Mouse (Mus musculus) liver, embryonic 11.5 days (tissue): ENCODE results near the gene Wdr5. TPM values are rescaled to one million over a fixed set of nuclear protein-coding genes. Genes with fewer than 3 reads are reported as not detected.
"Not testable (repeated sequence)": the region's sequence is repeated elsewhere in the genome, so short reads cannot be mapped to it uniquely, and the experiment has no call there.

Source experiments
- ATAC-seq: fragments of 200-750 bp; cut with Nextera tagmentation; replicated peaks from 2 replicates; pipeline ENCODE4 v1.8.0; 2017; ENCODE audit warnings: moderate number of reproducible peaks, mild to moderate bottlenecking, moderate TSS enrichment, moderate library complexity; ENCODE audit not compliant: low FRiP score
- DNase-seq: peaks from one replicate; pipeline ENCODE4 v3.0.0-alpha.2; 2017; ENCODE audit warnings: low spot score
- H3K27ac ChIP-seq: fragments of 300-500 bp; sonication (generic); 2 replicates; pipeline ENCODE4 v1.5.1; 2014; ENCODE audit warnings: mild to moderate bottlenecking, low read depth, low read length, control low read depth
- H3K27me3 ChIP-seq: fragments of 300-500 bp; sonication (generic); replicated peaks from 2 replicates; pipeline ENCODE4 v1.6.1; 2014; ENCODE audit warnings: low read length, mixed read lengths; ENCODE audit not compliant: control insufficient read depth, insufficient read depth
- H3K36me3 ChIP-seq: fragments of 300-500 bp; sonication (generic); 2 replicates; pipeline ENCODE4 v1.6.1; 2014; ENCODE audit warnings: mild to moderate bottlenecking, low read length, moderate library complexity, mixed read lengths; ENCODE audit not compliant: control insufficient read depth, insufficient read depth
- H3K4me1 ChIP-seq: fragments of 300-500 bp; sonication (generic); replicated peaks from 2 replicates; pipeline ENCODE4 v1.6.1; 2014; ENCODE audit warnings: low read length, mixed read lengths; ENCODE audit not compliant: control insufficient read depth, insufficient read depth
- H3K4me2 ChIP-seq: fragments of 300-500 bp; sonication (generic); 2 replicates; pipeline ENCODE4 v1.6.1; 2014; ENCODE audit warnings: mild to moderate bottlenecking, control low read depth, moderate library complexity
- H3K4me3 ChIP-seq: fragments of 300-500 bp; sonication (generic); 2 replicates; pipeline ENCODE4 v1.5.1; 2014; ENCODE audit warnings: low read depth, low read length, control low read depth
- H3K9ac ChIP-seq: fragments of 300-500 bp; sonication (generic); 2 replicates; pipeline ENCODE4 v1.6.1; 2014; ENCODE audit warnings: low read depth, low read length, control low read depth
- H3K9me3 ChIP-seq: fragments of 300-500 bp; sonication (generic); 2 replicates; pipeline ENCODE4 v1.6.1; 2016; ENCODE audit warnings: low read length, inconsistent platforms, mixed read lengths; ENCODE audit not compliant: control insufficient read depth
- WGBS: fragments of 180-500 bp; shearing (Covaris S2); extraction: QIAGEN DNeasy Blood & Tissue Kit; methylation state at CpG from one replicate; pipeline ENCODE4 v1.1.7; 2014; 5-methylcytosine and 5-hydroxymethylcytosine counted together
- polyA plus RNA-seq: library from polyadenylated mRNA; unstranded; fragments of >200 nt; fragmentation: Nextera tagmentation; extraction: Ambion mirVana; gene quantifications from 2 replicates; pipeline ENCODE4 v1.2.1, GENCODE M21; 2014

The Wdr5 gene
- polyA plus RNA-seq, 1 experiment from 2014 or later: 76.7 TPM

- peak overlapping the region; percentile 83 for H3K27ac ChIP-seq
- H3K4me1 ChIP-seq: peaks cover 8% of the 10 kb centered on the region; the same call in 1 of the 2 replicates
- peaks cover 6% of the 10 kb centered on the region; the same call in 1 of the 2 replicates for H3K36me3 ChIP-seq
- peak overlapping the region; percentile 54 for H3K4me3 ChIP-seq
- H3K4me2 ChIP-seq: peak overlapping the region; percentile 83
- H3K9me3 ChIP-seq: no peaks in the 10 kb centered on the region
- DNase-seq (no peak), ATAC-seq (peak; percentile 12)
- H3K27me3 ChIP-seq: no peaks in the 10 kb centered on the region
- 27% methylated on average over 10 of the region's 10 CpGs for WGBS
- H3K9ac ChIP-seq: peak overlapping the region; percentile 71
Observed at GRCm38 (mm10) chr2:27540515-27540836, 25.5 kb downstream of the Wdr5 start.

DNA sequence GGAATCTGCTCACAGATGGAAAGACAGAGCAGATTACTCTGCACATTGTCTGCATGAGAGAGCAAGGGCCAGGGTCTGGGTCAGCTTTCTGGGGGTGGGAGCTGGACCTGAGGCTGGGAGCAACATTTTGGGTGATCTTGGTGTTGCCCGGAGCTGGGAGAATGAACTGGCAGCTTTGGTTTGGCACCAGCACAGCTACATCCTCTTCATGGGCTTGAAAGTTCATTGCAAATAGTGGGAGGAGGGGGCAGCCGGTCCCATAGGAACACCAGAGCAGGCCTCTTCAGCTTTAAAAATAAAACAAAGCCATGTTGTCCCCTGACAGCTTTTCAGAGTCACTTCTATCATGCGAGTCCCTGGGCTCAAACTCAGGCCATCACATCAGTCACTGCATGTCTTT lies 26.3 kb downstream of the Wdr5 start:
- H3K4me2 ChIP-seq: peak overlapping the region; percentile 83
- no peaks in the 10 kb centered on the region for H3K9me3 ChIP-seq
- no peaks in the 10 kb centered on the region; the same call in 1 of the 2 replicates for H3K36me3 ChIP-seq
- H3K4me1 ChIP-seq: peaks cover 8% of the 10 kb centered on the region; the same call in 1 of the 2 replicates
- no peak overlapping the region for H3K4me3 ChIP-seq
- DNase-seq (no peak), ATAC-seq (no peak)
- no peak overlapping the region for H3K27ac ChIP-seq
- no peaks in the 10 kb centered on the region for H3K27me3 ChIP-seq
- 84% methylated on average over 3 of the region's 3 CpGs for WGBS
- H3K9ac ChIP-seq: peak overlapping the region; percentile 71

GRCm38 (mm10) chr2:27544613-27545012 lies 29.7 kb downstream of the Wdr5 start:
- WGBS: 81% methylated on average over 6 of the region's 6 CpGs

DNA sequence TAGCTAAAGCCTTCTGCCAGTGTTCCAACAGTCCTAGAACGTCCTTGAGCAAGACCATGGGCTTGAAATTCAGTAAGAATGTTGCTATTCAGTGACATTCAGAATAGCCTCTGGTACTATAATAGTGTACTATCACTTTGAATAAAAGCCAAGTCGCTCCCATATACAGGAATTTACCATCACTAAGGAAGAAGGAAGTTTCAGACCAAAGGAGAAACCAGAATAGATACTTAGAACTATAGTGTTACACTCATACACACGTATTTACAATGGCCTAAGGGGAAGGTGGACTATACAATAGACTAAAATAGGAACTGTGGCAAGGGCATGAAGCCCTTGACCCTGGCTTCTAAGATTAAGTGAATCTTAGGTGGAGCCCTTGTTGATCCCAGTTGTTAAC lies 30.6 kb downstream of the Wdr5 start:
- not testable (repeated sequence) for H3K9me3 ChIP-seq, H3K4me1 ChIP-seq, H3K4me3 ChIP-seq, ATAC-seq, H3K4me2 ChIP-seq, H3K9ac ChIP-seq, DNase-seq, H3K27ac ChIP-seq, H3K36me3 ChIP-seq, H3K27me3 ChIP-seq
- 86% methylated on average over 3 of the region's 3 CpGs for WGBS

More at GRCm38 (mm10) chr2:27544613-27545012, 29.7 kb downstream of the Wdr5 start:
- H3K36me3 ChIP-seq: no peaks in the 10 kb centered on the region
- H3K27me3 ChIP-seq: no peaks in the 10 kb centered on the region
- no peak overlapping the region for H3K27ac ChIP-seq
- ATAC-seq: no peak
- H3K4me2 ChIP-seq: no peak overlapping the region
- H3K9me3 ChIP-seq: no peaks in the 10 kb centered on the region
- DNase-seq: no peak
- no peak overlapping the region for H3K4me3 ChIP-seq
- H3K9ac ChIP-seq: no peak overlapping the region
- peaks cover 8% of the 10 kb centered on the region; the same call in 1 of the 2 replicates for H3K4me1 ChIP-seq

GRCm38 (mm10) chr2:27546041-27546440 lies 31.1 kb downstream of the Wdr5 start:
- not testable (repeated sequence) for DNase-seq, H3K27me3 ChIP-seq, H3K27ac ChIP-seq, H3K9ac ChIP-seq, H3K4me1 ChIP-seq, H3K4me3 ChIP-seq, H3K4me2 ChIP-seq, ATAC-seq, H3K36me3 ChIP-seq, H3K9me3 ChIP-seq
- WGBS: 90% methylated on average over 8 of the region's 8 CpGs

DNA sequence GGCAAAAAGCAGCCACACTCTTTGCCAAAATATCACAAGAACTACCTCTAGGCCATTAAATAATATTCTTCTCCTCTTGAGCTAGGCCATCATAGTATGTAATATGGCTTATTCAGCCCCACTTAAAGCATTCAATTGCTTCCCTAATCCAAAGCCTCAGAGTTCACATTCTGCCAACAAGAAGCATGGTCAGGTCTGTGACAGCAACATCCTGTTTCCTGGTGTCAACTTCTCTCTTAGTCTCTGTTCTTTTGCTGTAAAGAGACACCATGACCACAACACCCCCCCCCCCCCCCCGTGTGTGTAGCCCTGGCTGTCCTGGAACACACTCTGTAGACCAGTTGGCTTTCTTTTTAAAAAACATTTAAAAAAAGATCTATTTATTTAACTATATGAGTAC lies 32.4 kb downstream of the Wdr5 start:
- Histone ChIP-seq H3K4me3 (no peak overlapping the region), H3K27me3 (no peaks in the 10 kb centered on the region), H3K4me2 (no peak overlapping the region), H3K4me1 (no peaks in the 10 kb centered on the region), H3K9me3 (no peaks in the 10 kb centered on the region), H3K9ac (no peak overlapping the region), H3K27ac (no peak overlapping the region), H3K36me3 (no peaks in the 10 kb centered on the region)
- DNase-seq (no peak), ATAC-seq (no peak)
- 38% methylated on average over 1 of the region's 1 CpGs for WGBS

DNA sequence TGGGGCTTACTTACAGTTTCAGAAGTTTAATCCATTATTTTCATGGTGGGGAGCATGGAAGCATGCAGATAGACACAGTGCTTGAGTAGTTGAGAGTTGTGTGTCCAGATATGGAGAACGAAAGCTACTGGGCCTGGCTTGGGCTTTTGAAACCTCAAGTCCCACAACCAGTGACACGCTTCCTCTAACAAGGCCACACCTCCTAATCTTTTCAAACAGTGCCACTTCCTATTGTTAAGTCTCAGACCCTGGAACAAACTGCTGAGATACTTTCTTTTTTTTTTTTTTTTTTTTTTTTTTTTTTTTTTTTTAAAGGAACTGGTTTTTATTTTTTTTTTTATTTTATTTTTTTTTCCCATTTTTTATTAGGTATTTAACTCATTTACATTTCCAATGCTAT lies 33.0 kb downstream of the Wdr5 start:
- H3K9me3 ChIP-seq: no peaks in the 10 kb centered on the region
- ATAC-seq: no peak
- H3K27ac ChIP-seq: no peak overlapping the region

DNA sequence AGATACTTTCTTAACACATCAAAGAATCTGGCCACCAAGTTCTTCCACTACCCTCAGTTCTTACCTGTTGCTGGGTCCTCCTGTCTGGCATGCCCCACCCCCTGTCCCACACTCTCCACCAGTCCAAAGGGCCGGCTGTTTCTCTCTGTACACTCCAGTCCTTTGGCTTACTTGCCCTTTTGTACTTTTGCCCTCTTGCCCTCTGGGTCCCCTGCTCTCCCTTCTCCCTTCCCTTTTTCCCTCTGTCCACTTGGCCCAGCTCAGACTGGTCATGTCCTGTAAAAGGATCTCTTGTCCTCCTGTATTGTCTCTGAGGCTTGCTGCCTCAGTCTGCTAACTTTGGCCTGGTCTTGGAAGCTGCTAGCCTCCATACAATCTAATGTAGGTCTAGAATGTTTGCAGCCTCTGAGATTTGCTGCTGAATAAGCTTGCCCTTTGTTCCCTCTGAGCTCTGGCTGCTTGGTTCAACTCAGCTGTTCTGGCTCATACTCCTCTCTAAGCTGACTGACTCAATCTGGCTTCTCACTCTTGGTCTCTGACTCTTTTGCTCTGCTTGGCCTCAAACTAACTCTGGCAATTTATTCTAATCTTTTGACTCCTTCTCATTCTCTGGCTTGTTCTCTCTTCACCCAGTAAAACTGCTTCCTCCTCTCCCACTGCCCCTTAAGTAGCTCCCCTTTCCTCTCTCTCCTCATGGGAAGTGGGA lies 33.9 kb downstream of the Wdr5 start:
- no peaks in the 10 kb centered on the region for H3K36me3 ChIP-seq
- H3K4me3 ChIP-seq: no peak overlapping the region
- DNase-seq (no peak), ATAC-seq (no peak)
- WGBS: 71% methylated on average over 1 of the region's 1 CpGs
- H3K27me3 ChIP-seq: no peaks in the 10 kb centered on the region
- H3K9me3 ChIP-seq: no peaks in the 10 kb centered on the region
- no peak overlapping the region for H3K9ac ChIP-seq
- no peak overlapping the region for H3K4me2 ChIP-seq
- no peaks in the 10 kb centered on the region for H3K4me1 ChIP-seq
- no peak overlapping the region for H3K27ac ChIP-seq

More for the DNA sequence above, 33.0 kb downstream of the Wdr5 start:
- no peaks in the 10 kb centered on the region for H3K27me3 ChIP-seq
- no peak overlapping the region for H3K4me2 ChIP-seq
- no peaks in the 10 kb centered on the region for H3K4me1 ChIP-seq
- no peaks in the 10 kb centered on the region for H3K36me3 ChIP-seq
- no peak overlapping the region for H3K9ac ChIP-seq
- 79% methylated on average over 2 of the region's 2 CpGs for WGBS
- no peak overlapping the region for H3K4me3 ChIP-seq
- no peak for DNase-seq

DNA sequence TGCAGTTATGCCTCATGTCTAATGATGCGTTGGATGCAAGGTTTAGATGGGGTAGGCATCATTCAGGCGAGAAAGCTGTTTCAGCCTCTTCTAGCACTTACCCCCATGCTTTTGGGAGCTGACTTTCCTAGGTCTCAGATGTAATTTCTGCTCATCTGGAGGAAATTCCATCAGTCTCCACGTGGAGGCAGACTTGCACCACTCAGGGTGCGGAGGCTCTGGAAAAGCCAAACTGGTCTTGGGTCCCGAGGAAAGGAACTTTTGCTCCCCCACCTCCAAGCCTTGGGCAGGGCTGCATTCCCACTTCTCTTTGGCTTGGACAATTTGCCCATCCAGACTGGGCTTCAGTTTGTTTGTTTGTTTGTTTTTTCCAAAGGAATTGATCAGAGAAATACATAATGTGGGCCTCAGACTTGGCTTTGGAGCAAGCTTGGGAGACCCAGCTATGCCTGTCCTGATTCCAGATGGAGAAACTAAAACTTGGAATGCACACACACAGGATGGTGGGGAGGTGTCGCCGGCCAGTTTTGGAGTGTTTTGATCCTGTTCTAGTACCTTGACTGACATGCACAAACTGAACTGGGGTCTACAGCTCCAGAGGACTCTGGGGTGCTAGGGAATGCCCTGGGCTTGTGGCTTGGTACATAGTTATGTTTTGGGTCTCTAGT lies 37.8 kb downstream of the Wdr5 start:
- no peak overlapping the region for H3K4me3 ChIP-seq
- H3K27me3 ChIP-seq: no peaks in the 10 kb centered on the region
- no peaks in the 10 kb centered on the region for H3K9me3 ChIP-seq
- ATAC-seq (no peak), DNase-seq (peak; percentile 69)
- H3K9ac ChIP-seq: no peak overlapping the region
- H3K36me3 ChIP-seq: no peaks in the 10 kb centered on the region
- WGBS: 19% methylated on average over 7 of the region's 7 CpGs
- H3K4me2 ChIP-seq: no peak overlapping the region
- H3K4me1 ChIP-seq: 0 out of 2 replicates have a peak, but pooled peaks cover 3% of the 10 kb centered on the region
- no peak overlapping the region for H3K27ac ChIP-seq
